In the genomic region with DNA sequence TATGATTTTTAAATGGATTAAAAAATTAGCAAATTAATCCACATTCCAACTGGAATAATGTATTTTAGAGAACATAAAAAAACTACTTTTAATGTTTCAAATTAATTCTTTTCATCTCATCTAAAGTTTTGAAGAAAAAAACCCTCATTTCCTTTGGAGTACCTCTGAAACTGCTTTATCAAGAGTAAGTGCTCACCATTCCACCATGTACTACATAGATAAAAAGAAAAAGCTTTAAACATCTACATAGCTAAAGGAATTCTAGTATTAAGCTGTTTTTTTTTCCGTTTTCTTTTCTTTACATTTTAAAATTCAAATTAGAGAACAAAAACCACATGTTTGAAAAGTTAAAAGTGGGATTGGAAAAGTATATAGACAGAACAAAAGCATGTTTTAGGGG, we compare ENCODE assay signal across 28 mouse cellular contexts. TPM values are rescaled to one million over a fixed set of nuclear protein-coding genes. Genes with fewer than 3 reads are reported as not detected.
DNase-seq lines count a peak whose midpoint lies in the region; ATAC-seq and TF ChIP-seq lines count a peak whose summit lies in the region.
"Had no signal": no experiment of that assay in that cellular context is flagged by ENCODE, and none has a peak within 500 bp of the region (broad histone marks: within the 10 kb centered on the region; RNA-seq: fewer than 3 reads in every experiment).

No protein-coding gene starts in this region.

- 23% methylated on average over 1 of the region's 1 CpGs for WGBS in liver, embryonic 14.5 days (ENCODE audit: insufficient replicate concordance)
- 60% methylated on average over 1 of the region's 1 CpGs for WGBS in liver, postnatal 0 days (ENCODE audit: insufficient replicate concordance)

- peak in 1 of 2 experiments; percentile 58; a peak in 1 of 4 replicates for TF ChIP-seq EP300 in MEL (IDR thresholded peaks at IDR 0.05; ENCODE audit: low read depth in 1 of 2, low read length in 2 of 2)
- peak; percentile 59 for TF ChIP-seq EP300 in liver, embryonic 14.5 days (IDR thresholded peaks at IDR 0.05; ENCODE audit: low read depth)
- no peak for TF ChIP-seq EP300 in liver, postnatal 0 days (IDR thresholded peaks at IDR 0.05; ENCODE audit: low read depth)

- peak overlapping the region in 1 of 2 experiments; percentile 31; a peak in 1 of 4 replicates for H3K4me3 ChIP-seq in MEL (ENCODE audit: control insufficient read depth in 1 of 2, insufficient read depth in 1 of 2, low read depth in 2 of 2, low read length in 2 of 2)
- no peak overlapping the region for H3K4me3 ChIP-seq in liver, embryonic 14.5 days (ENCODE audit: insufficient read depth in 1 of 2, low read depth in 2 of 2, low read length in 2 of 2)
- no peak overlapping the region for H3K4me3 ChIP-seq in liver, postnatal 0 days (ENCODE audit: low read depth, low read length)
- no peak overlapping the region for H3K4me3 ChIP-seq in left cerebral cortex, adult 2 months
- H3K4me3 ChIP-seq: forebrain, embryonic 12.5 days; forebrain, embryonic 15.5 days; heart, embryonic 12.5 days; heart, embryonic 15.5 days; hindbrain, embryonic 10.5 days had no signal

- H3K27me3 ChIP-seq in MEL (ENCODE audit: control insufficient read depth in 1 of 2, insufficient read depth in 2 of 2, low read length in 2 of 2), result no peaks in the 10 kb centered on the region
- no peaks in the 10 kb centered on the region for H3K27me3 ChIP-seq in liver, embryonic 14.5 days (ENCODE audit: control insufficient read depth, insufficient read depth, low read length)
- no peaks in the 10 kb centered on the region for H3K27me3 ChIP-seq in liver, postnatal 0 days (ENCODE audit: insufficient read depth, low read length)
- H3K27me3 ChIP-seq: CH12.LX; forebrain, embryonic 12.5 days; forebrain, embryonic 15.5 days; heart, embryonic 12.5 days; heart, embryonic 15.5 days had no signal

- no peaks in the 10 kb centered on the region for H3K9me3 ChIP-seq in MEL (replicated peaks; ENCODE audit: insufficient read depth, low read length)
- no peaks in the 10 kb centered on the region for H3K9me3 ChIP-seq in liver, embryonic 14.5 days (ENCODE audit: control insufficient read depth, low read length)
- H3K9me3 ChIP-seq in liver, postnatal 0 days (ENCODE audit: low read length), result no peaks in the 10 kb centered on the region
- H3K9me3 ChIP-seq: forebrain, embryonic 12.5 days; forebrain, embryonic 15.5 days; G1E; heart, embryonic 12.5 days; heart, embryonic 15.5 days; hindbrain, embryonic 10.5 days had no signal

- no peak for TF ChIP-seq POLR2A in MEL (IDR thresholded peaks at IDR 0.05; ENCODE audit: control insufficient read depth in 1 of 2, insufficient read depth in 1 of 2, low read depth in 1 of 2, low read length in 2 of 2, poor library complexity in 1 of 2)

- no peak for TF ChIP-seq RAD21 in MEL (IDR thresholded peaks at IDR 0.05; ENCODE audit: low read depth, low read length)

- H3K27ac ChIP-seq in MEL (ENCODE audit: control insufficient read depth, low read depth, low read length), result peak overlapping the region; percentile 80
- H3K27ac ChIP-seq in liver, embryonic 14.5 days, result no peak overlapping the region
- no peak overlapping the region for H3K27ac ChIP-seq in liver, postnatal 0 days (ENCODE audit: low read depth)
- H3K27ac ChIP-seq in left cerebral cortex, adult 2 months, result no peak overlapping the region
- H3K27ac ChIP-seq: forebrain, embryonic 12.5 days; forebrain, embryonic 15.5 days; heart, embryonic 15.5 days; hindbrain, embryonic 10.5 days; hindbrain, embryonic 14.5 days; hindbrain, postnatal 0 days had no signal

- ATAC-seq in erythroid progenitor cell, adult 5-6 weeks (replicated peaks; ENCODE audit: low FRiP score, poor library complexity, severe bottlenecking), result peak; percentile 60; the same call in 1 of the 2 replicates
- ATAC-seq in liver, embryonic 14.5 days (ENCODE audit: insufficient read depth), result peak; percentile 68; the same call in 1 of the 2 replicates
- no peak for ATAC-seq in liver, postnatal 0 days
- ATAC-seq: forebrain, embryonic 15.5 days; hindbrain, postnatal 0 days; inflammation-experienced regulatory T-cells, adult 6 months had no signal

- H3K79me2 ChIP-seq in MEL (ENCODE audit: control insufficient read depth, insufficient read depth, low read length, poor library complexity), result peaks cover 1% of the 10 kb centered on the region; the same call in 1 of the 2 replicates

- no peak for TF ChIP-seq CTCF in MEL (IDR thresholded peaks at IDR 0.05 in 2 of 3, conservative IDR thresholded peaks at IDR 0.05 in 1 of 3; ENCODE audit: control insufficient read depth in 1 of 3, insufficient read depth in 1 of 3, low read depth in 2 of 3, low read length in 3 of 3, poor library complexity in 1 of 3, severe bottlenecking in 1 of 3)
- TF ChIP-seq CTCF in liver, embryonic 14.5 days (IDR thresholded peaks at IDR 0.05; ENCODE audit: low read depth), result no peak
- no peak for TF ChIP-seq CTCF in liver, postnatal 0 days (IDR thresholded peaks at IDR 0.05; ENCODE audit: low read depth)
- no peak for TF ChIP-seq CTCF in left cerebral cortex, adult 2 months (IDR thresholded peaks at IDR 0.05)

- H3K4me1 ChIP-seq in MEL (ENCODE audit: control insufficient read depth in 1 of 2, insufficient read depth in 2 of 2, low read length in 2 of 2), result peaks cover 0 to 24% of the 10 kb centered on the region in 2 experiments; a peak in 2 of 4 replicates
- peaks cover 6 to 7% of the 10 kb centered on the region in 2 experiments for H3K4me1 ChIP-seq in liver, embryonic 14.5 days (replicated peaks; ENCODE audit: control insufficient read depth in 2 of 2, insufficient read depth in 2 of 2, low read length in 1 of 2)
- peaks cover 4% of the 10 kb centered on the region; the same call in 1 of the 2 replicates for H3K4me1 ChIP-seq in liver, postnatal 0 days (ENCODE audit: insufficient read depth)
- H3K4me1 ChIP-seq: forebrain, embryonic 12.5 days; forebrain, embryonic 15.5 days; heart, embryonic 12.5 days; heart, embryonic 15.5 days; hindbrain, embryonic 10.5 days had no signal

- H3K36me3 ChIP-seq in MEL (ENCODE audit: control insufficient read depth in 1 of 2, insufficient read depth in 2 of 2, low read length in 2 of 2), result peaks cover 13 to 15% of the 10 kb centered on the region in 2 experiments
- peaks cover 31% of the 10 kb centered on the region for H3K36me3 ChIP-seq in liver, embryonic 14.5 days (replicated peaks; ENCODE audit: control insufficient read depth, insufficient read depth, low read depth)
- H3K36me3 ChIP-seq in liver, postnatal 0 days (replicated peaks; ENCODE audit: insufficient read depth, low read length), result peaks cover 42% of the 10 kb centered on the region

- no peak overlapping the region for H3K4me2 ChIP-seq in liver, embryonic 14.5 days (ENCODE audit: low read depth)
- 0 out of 2 replicates have a peak overlapping the region, but pooled peaks have one; percentile 13 for H3K4me2 ChIP-seq in liver, postnatal 0 days (ENCODE audit: low read depth, low read length)
- H3K4me2 ChIP-seq: forebrain, embryonic 12.5 days; forebrain, embryonic 15.5 days; heart, embryonic 12.5 days; heart, embryonic 15.5 days; hindbrain, embryonic 14.5 days had no signal

- peak; percentile 16 for DNase-seq in MEL (ENCODE audit: low read depth, low spot score)
- peak in 1 of 3 experiments; percentile 7 for DNase-seq in liver, embryonic 14.5 days (ENCODE audit: low read depth in 3 of 3, low spot score in 3 of 3)
- DNase-seq in liver, postnatal 0 days, result no peak
- no peak for DNase-seq in left cerebral cortex, adult 2 months (ENCODE audit: extremely low spot score in 1 of 2, low spot score in 2 of 2)
- DNase-seq in cerebellum, postnatal 10 days, result no peak
- no peak for DNase-seq in MN1 (ENCODE audit: low spot score)
- DNase-seq in cerebellum, adult 9-11 months, result no peak
- DNase-seq: adrenal gland, adult 2 months; adrenal gland, postnatal 14 days; B cell, adult 2 months; cerebellum, adult 11 months; cerebellum, adult 2 months; cerebellum, postnatal 14 days; gastrocnemius, postnatal 25 days; heart, adult 18-20 months; heart, postnatal 10 days; heart, postnatal 36 days had no signal

- intact Hi-C loops in left cerebral cortex, adult 2 months (cut with DNase I), result no loop called here

- H3K9ac ChIP-seq in MEL (ENCODE audit: control insufficient read depth, low read depth, low read length, poor library complexity, severe bottlenecking), result peak overlapping the region; percentile 34; the same call in 1 of the 2 replicates
- H3K9ac ChIP-seq in liver, embryonic 14.5 days (replicated peaks), result no peak overlapping the region
- no peak overlapping the region; the same call in 1 of the 2 replicates for H3K9ac ChIP-seq in liver, postnatal 0 days (replicated peaks)
- H3K9ac ChIP-seq: forebrain, embryonic 12.5 days; forebrain, embryonic 15.5 days; heart, embryonic 12.5 days; heart, embryonic 15.5 days; hindbrain, embryonic 14.5 days had no signal

TF ChIP-seq in MEL, 35 proteins besides CTCF, POLR2A, EP300 and RAD21 (continues in another document):
- no peak for TF ChIP-seq ZC3H11A (IDR thresholded peaks at IDR 0.05; ENCODE audit: low read depth, low read length)
- 0 out of 2 replicates have a peak, but pooled peaks have one; percentile 16 for TF ChIP-seq GATA1 (IDR thresholded peaks at IDR 0.05; ENCODE audit: low read depth, low read length)
- TF ChIP-seq USF1 (IDR thresholded peaks at IDR 0.05; ENCODE audit: low read depth, low read length), result no peak
- no peak for TF ChIP-seq GABPA (IDR thresholded peaks at IDR 0.05; ENCODE audit: low read depth, low read length)
- TF ChIP-seq ZMIZ1 (IDR thresholded peaks at IDR 0.05; ENCODE audit: low read depth, low read length), result no peak
- TF ChIP-seq KAT2A (conservative IDR thresholded peaks at IDR 0.05; ENCODE audit: low read depth, low read length), result no peak
- TF ChIP-seq ZNF384 (IDR thresholded peaks at IDR 0.05; ENCODE audit: low read depth, low read length), result peak; percentile 40; the same call in 1 of the 2 replicates
- TF ChIP-seq JUND (IDR thresholded peaks at IDR 0.05; ENCODE audit: low read depth, low read length), result no peak
- TF ChIP-seq MAZ (IDR thresholded peaks at IDR 0.05; ENCODE audit: low read depth, low read length), result no peak
- no peak for TF ChIP-seq BHLHE40 (IDR thresholded peaks at IDR 0.05; ENCODE audit: borderline replicate concordance, low read depth, low read length)
- no peak for TF ChIP-seq TBP (IDR thresholded peaks at IDR 0.05; ENCODE audit: low read depth, low read length)
- no peak for TF ChIP-seq TAL1 (IDR thresholded peaks at IDR 0.05; ENCODE audit: low read length)

RNA-seq across cellular contexts. Expression of a gene that starts 56.3 kb away (rescaled TPM):
- 30.0 and 34.4 TPM in 2 replicates for total RNA-seq in MEL (2012; rRNA removed)
- 10 to 100 TPM in 1 of 2 experiments, not detected in 1; 77.0 TPM for polyA plus RNA-seq in MEL (2012; ENCODE audit: insufficient read depth in 1 of 2, insufficient read length in 2 of 2, low read depth in 1 of 2, low replicate concordance in 2 of 2, missing spikeins in 1 of 2)
- total RNA-seq in erythroid progenitor cell, adult 5-6 weeks (2015; ENCODE audit: low replicate concordance), result 2.9 and 10.1 TPM in 2 replicates
- total RNA-seq in erythroid progenitor cell, adult 5-6 weeks (2017; ENCODE audit: low replicate concordance), result 0.38 and 5.6 TPM in 2 replicates
- 6.9 and 7.0 TPM in 2 replicates for polyA plus RNA-seq in liver, embryonic 14.5 days (2012; rRNA removed)
- 11.9 TPM in 2 replicates for polyA plus RNA-seq in liver, embryonic 14.5 days (2014; fragmentation: Nextera tagmentation; extraction: Ambion mirVana)
- 12.1 and 13.2 TPM in 2 replicates for polyA plus RNA-seq in liver, postnatal 0 days (2015; fragmentation: Nextera tagmentation; extraction: Ambion mirVana)
- 10 to 100 TPM; 24.7 to 25.9 TPM for total RNA-seq in left cerebral cortex, adult 2 months (2021)
